23 mouse cellular contexts compared by ENCODE assay signal in the genomic region with DNA sequence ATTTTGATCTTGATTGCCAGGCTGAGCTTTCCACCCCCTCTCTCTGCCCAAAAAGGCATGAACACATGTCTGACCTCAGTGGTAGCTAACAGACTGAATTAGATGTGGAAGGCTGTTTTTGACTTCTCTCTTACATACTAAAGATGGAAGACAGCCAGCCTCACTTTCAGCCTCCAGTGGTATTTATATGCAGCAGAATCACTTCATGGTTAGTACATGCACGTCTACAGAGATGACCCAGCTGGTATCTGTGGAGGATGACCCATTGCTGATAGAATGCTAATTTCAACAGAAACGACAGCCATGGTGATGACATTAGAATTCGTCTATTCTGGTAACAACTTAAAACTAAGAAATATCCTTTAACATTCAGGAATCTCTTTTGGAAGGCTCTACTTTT.
DNase-seq lines count a peak whose midpoint lies in the region; ATAC-seq and TF ChIP-seq lines count a peak whose summit lies in the region.
"Had no signal": no experiment of that assay in that cellular context is flagged by ENCODE, and none has a peak within 500 bp of the region (broad histone marks: within the 10 kb centered on the region; RNA-seq: fewer than 3 reads in every experiment).

No protein-coding gene starts in this region.

- TF ChIP-seq CTCF in lung, embryonic 14.5 days (IDR thresholded peaks at IDR 0.05; ENCODE audit: low read depth): no peak
- TF ChIP-seq CTCF in lung, postnatal 0 days (IDR thresholded peaks at IDR 0.05): no peak
- no peak for TF ChIP-seq CTCF in brain, embryonic 14.5 days (IDR thresholded peaks at IDR 0.05; ENCODE audit: borderline replicate concordance, extremely low read depth, insufficient read depth, insufficient read length)

- ATAC-seq in lung, embryonic 14.5 days (ENCODE audit: insufficient read depth): peak; percentile 62; the same call in 1 of the 2 replicates
- peak; percentile 66; the same call in 1 of the 2 replicates for ATAC-seq in lung, embryonic 16.5 days (ENCODE audit: low read depth)
- ATAC-seq in lung, postnatal 0 days: peak; percentile 41; the same call in 1 of the 2 replicates
- ATAC-seq: activated CD4-positive, CD25-positive, alpha-beta regulatory T cell, adult 4 months; CD4-positive, CD25-positive, alpha-beta regulatory T cell, adult 4 months; Patski had no signal

- H3K27me3 ChIP-seq in lung, embryonic 14.5 days (ENCODE audit: insufficient read depth, low read length): no peaks in the 10 kb centered on the region
- H3K27me3 ChIP-seq in lung, embryonic 16.5 days (ENCODE audit: control insufficient read depth, insufficient read depth, low read depth, low read length): no peaks in the 10 kb centered on the region
- no peaks in the 10 kb centered on the region for H3K27me3 ChIP-seq in lung, postnatal 0 days (replicated peaks; ENCODE audit: insufficient read depth, low read length)
- H3K27me3 ChIP-seq: CH12.LX had no signal

- TF ChIP-seq POLR2A in brain, embryonic 14.5 days (IDR thresholded peaks at IDR 0.05; ENCODE audit: borderline replicate concordance, extremely low read depth, insufficient read depth, insufficient read length, poor library complexity, severe bottlenecking): no peak

- TF ChIP-seq EP300 in lung, postnatal 0 days (IDR thresholded peaks at IDR 0.05): no peak

- H3K4me3 ChIP-seq in lung, embryonic 14.5 days (ENCODE audit: low read depth, low read length): no peak overlapping the region
- H3K4me3 ChIP-seq in lung, embryonic 16.5 days (ENCODE audit: low read length): no peak overlapping the region
- no peak overlapping the region for H3K4me3 ChIP-seq in lung, postnatal 0 days (ENCODE audit: low read depth, low read length)

- WGBS in lung, embryonic 14.5 days: 55% methylated on average over 3 of the region's 3 CpGs
- WGBS in lung, embryonic 16.5 days: 55% methylated on average over 3 of the region's 3 CpGs
- WGBS in lung, postnatal 0 days: 50% methylated on average over 3 of the region's 3 CpGs

- H3K9me3 ChIP-seq in lung, embryonic 14.5 days (ENCODE audit: low read depth, low read length): no peaks in the 10 kb centered on the region
- no peaks in the 10 kb centered on the region for H3K9me3 ChIP-seq in lung, embryonic 16.5 days (ENCODE audit: control insufficient read depth, low read length)
- no peaks in the 10 kb centered on the region for H3K9me3 ChIP-seq in lung, postnatal 0 days (ENCODE audit: low read length)
- H3K9me3 ChIP-seq: G1E had no signal

- H3K36me3 ChIP-seq in lung, embryonic 14.5 days (ENCODE audit: insufficient read depth): no peaks in the 10 kb centered on the region
- no peaks in the 10 kb centered on the region for H3K36me3 ChIP-seq in lung, embryonic 16.5 days (ENCODE audit: control insufficient read depth, insufficient read depth, low read length)
- no peaks in the 10 kb centered on the region for H3K36me3 ChIP-seq in lung, postnatal 0 days (ENCODE audit: insufficient read depth, low read length)
- H3K36me3 ChIP-seq: G1E had no signal

- peak; percentile 39 for DNase-seq in lung, embryonic 14.5 days
- no peak for DNase-seq in lung, postnatal 10 days
- DNase-seq in lung, postnatal 4 days: no peak
- peak; percentile 36 for DNase-seq in lung, postnatal 0 days (ENCODE audit: low spot score)
- no peak for DNase-seq in lung, postnatal 25 days (ENCODE audit: low spot score)
- DNase-seq in brain, embryonic 14.5 days (ENCODE audit: low read depth): peak; percentile 8
- DNase-seq in left cerebral cortex, postnatal 36 days (ENCODE audit: low spot score in 2 of 2): no peak
- DNase-seq: adrenal gland, adult 2 months; adrenal gland, adult 8-10 months; adrenal gland, postnatal 10 days; adrenal gland, postnatal 14 days; adrenal gland, postnatal 25 days; adrenal gland, postnatal 36 days; B cell, adult 2 months; cerebellum, adult 11 months; cerebellum, adult 11-12 months; cerebellum, adult 18-20 months had no signal

- no peak overlapping the region for H3K4me2 ChIP-seq in lung, embryonic 14.5 days
- no peak overlapping the region for H3K4me2 ChIP-seq in lung, embryonic 16.5 days (ENCODE audit: low read depth, low read length)
- no peak overlapping the region for H3K4me2 ChIP-seq in lung, postnatal 0 days (replicated peaks; ENCODE audit: low read depth, low read length)

- H3K4me1 ChIP-seq in lung, embryonic 14.5 days (ENCODE audit: insufficient read depth): no peaks in the 10 kb centered on the region
- no peaks in the 10 kb centered on the region for H3K4me1 ChIP-seq in lung, embryonic 16.5 days (replicated peaks; ENCODE audit: control insufficient read depth, insufficient read depth, low read length)
- no peaks in the 10 kb centered on the region for H3K4me1 ChIP-seq in lung, postnatal 0 days (ENCODE audit: insufficient read depth, low read depth, low read length)

- H3K9ac ChIP-seq in lung, embryonic 14.5 days: no peak overlapping the region
- H3K9ac ChIP-seq in lung, embryonic 16.5 days (ENCODE audit: low read length): no peak overlapping the region
- no peak overlapping the region for H3K9ac ChIP-seq in lung, postnatal 0 days (replicated peaks; ENCODE audit: low read depth)

- no peak overlapping the region for H3K27ac ChIP-seq in lung, embryonic 14.5 days (ENCODE audit: low read depth)
- H3K27ac ChIP-seq in lung, embryonic 16.5 days (ENCODE audit: low read length): no peak overlapping the region
- H3K27ac ChIP-seq in lung, postnatal 0 days (ENCODE audit: low read length): no peak overlapping the region

- intact Hi-C loops in left cerebral cortex, postnatal 36 days (cut with DNase I): no loop called here

Comparison
In these comparisons a context has a peak if more than half of its experiments do, and no peak if none do; other contexts are left out.
1. DNase-seq: peak in lung, embryonic 14.5 days (single experiment), lung, postnatal 0 days (single experiment) and brain, embryonic 14.5 days (single experiment); none in lung, postnatal 10 days (single experiment), lung, postnatal 4 days (0 of 2), lung, postnatal 25 days (single experiment) and left cerebral cortex, postnatal 36 days (0 of 2).
2. Peak in every context shown above with its lines, with median percentiles within 50 percentile points of each other: ATAC-seq.